Mouse (Mus musculus): ENCODE measurements around the gene Ncoa6. TPM values are rescaled to one million over a fixed set of nuclear protein-coding genes. Genes with fewer than 3 reads are reported as not detected.

Ncoa6 gene
- polyA plus RNA-seq, 1 experiment from 2014 or later, result 27.1 TPM

DNA sequence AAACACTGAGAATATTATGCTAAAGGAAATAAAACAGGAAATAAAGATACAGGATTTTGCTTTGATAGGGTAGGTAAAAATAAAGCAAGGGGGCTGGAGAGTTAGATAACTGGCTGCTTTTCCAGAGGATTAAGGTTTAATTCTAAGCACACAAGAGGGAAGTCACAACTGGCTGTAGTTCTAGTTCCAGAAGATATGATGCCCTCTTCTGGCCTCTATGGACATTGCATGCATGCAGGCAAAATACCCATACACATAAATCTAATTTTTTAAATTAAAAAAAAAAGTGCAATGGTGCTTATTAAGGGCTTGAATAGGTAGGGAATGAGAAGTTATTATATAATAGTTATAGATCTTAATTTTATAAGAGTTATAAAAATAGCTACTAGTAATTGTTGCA is 37.2 kb downstream of the Ncoa6 start:
- H3K36me3 ChIP-seq (ENCODE audit: insufficient read depth), result peaks cover 43% of the 10 kb centered on the region

DNA sequence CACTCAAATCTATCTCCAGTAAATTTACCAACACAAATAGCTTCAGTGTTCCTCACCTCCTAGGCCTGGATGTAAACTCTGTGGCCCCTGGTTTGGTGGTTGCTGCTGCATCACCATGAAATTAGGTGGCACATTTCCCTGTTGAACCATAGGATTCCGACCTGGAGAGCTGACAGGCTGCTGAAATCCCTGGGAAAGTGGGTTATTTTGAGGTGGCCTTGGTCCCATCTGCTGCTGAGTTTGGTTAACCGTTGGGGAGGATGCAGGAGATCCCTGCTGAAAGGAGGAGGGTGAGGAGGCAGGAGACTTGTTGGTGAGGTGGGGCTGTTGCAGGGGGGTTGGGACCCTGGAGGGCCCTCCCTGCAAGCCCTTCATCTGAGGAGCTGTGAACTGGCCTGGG is 52.8 kb downstream of the Ncoa6 start:
- H3K4me2 ChIP-seq, result no peak overlapping the region
- 65% methylated on average over 2 of the region's 2 CpGs for WGBS
- no peak overlapping the region for H3K4me3 ChIP-seq (ENCODE audit: low read depth, low read length)
- TF ChIP-seq CTCF (IDR thresholded peaks at IDR 0.05; ENCODE audit: low read depth), result no peak
- H3K27ac ChIP-seq (ENCODE audit: low read depth), result no peak overlapping the region
- H3K36me3 ChIP-seq (ENCODE audit: insufficient read depth), result peaks cover 52% of the 10 kb centered on the region
- no peak for ATAC-seq (ENCODE audit: insufficient read depth)
- H3K9me3 ChIP-seq (ENCODE audit: low read depth, low read length), result no peaks in the 10 kb centered on the region
- no peak for DNase-seq
- H3K4me1 ChIP-seq (ENCODE audit: insufficient read depth), result no peaks in the 10 kb centered on the region
- no peaks in the 10 kb centered on the region for H3K27me3 ChIP-seq (ENCODE audit: insufficient read depth, low read length)
- H3K9ac ChIP-seq, result no peak overlapping the region

More for the DNA sequence above, 37.2 kb downstream of the Ncoa6 start:
- Histone ChIP-seq H3K27ac (ENCODE audit: low read depth) (no peak overlapping the region), H3K9me3 (ENCODE audit: low read depth, low read length) (no peaks in the 10 kb centered on the region), H3K4me3 (ENCODE audit: low read depth, low read length) (no peak overlapping the region), H3K4me1 (ENCODE audit: insufficient read depth) (no peaks in the 10 kb centered on the region), H3K9ac (no peak overlapping the region), H3K27me3 (ENCODE audit: insufficient read depth, low read length) (no peaks in the 10 kb centered on the region), H3K4me2 (no peak overlapping the region)
- peak; percentile 49 for TF ChIP-seq CTCF (IDR thresholded peaks at IDR 0.05; ENCODE audit: low read depth)
- DNase-seq (peak; percentile 33), ATAC-seq (ENCODE audit: insufficient read depth) (no peak)

DNA sequence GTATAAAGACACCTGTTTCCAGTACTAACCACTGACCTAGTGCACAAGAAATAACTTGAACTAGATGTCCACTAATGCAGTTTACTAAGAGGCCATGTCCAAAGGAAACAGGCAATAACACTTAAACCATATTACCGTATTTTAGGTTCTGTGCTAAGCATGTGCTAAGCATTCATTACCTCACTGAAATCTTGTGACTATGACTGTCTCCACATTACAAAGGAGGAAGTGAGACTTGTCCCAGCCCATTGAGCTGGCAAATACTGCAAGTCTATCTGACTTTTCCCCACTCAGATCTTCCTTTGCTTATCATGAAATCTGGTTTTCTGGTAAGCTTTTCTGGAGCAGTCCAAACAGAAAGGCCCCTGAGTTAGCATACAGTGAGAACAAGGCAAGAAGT is 69.1 kb downstream of the Ncoa6 start:
- Histone ChIP-seq H3K4me2 (no peak overlapping the region), H3K36me3 (ENCODE audit: insufficient read depth) (peaks cover 74% of the 10 kb centered on the region), H3K4me1 (ENCODE audit: insufficient read depth) (no peaks in the 10 kb centered on the region), H3K27ac (ENCODE audit: low read depth) (no peak overlapping the region), H3K4me3 (ENCODE audit: low read depth, low read length) (no peak overlapping the region), H3K9me3 (ENCODE audit: low read depth, low read length) (no peaks in the 10 kb centered on the region), H3K27me3 (ENCODE audit: insufficient read depth, low read length) (no peaks in the 10 kb centered on the region), H3K9ac (no peak overlapping the region)
- TF ChIP-seq CTCF (IDR thresholded peaks at IDR 0.05; ENCODE audit: low read depth), result no peak
- 95% methylated on average over 1 of the region's 1 CpGs for WGBS
- no peak for ATAC-seq (ENCODE audit: insufficient read depth)
- no peak for DNase-seq

DNA sequence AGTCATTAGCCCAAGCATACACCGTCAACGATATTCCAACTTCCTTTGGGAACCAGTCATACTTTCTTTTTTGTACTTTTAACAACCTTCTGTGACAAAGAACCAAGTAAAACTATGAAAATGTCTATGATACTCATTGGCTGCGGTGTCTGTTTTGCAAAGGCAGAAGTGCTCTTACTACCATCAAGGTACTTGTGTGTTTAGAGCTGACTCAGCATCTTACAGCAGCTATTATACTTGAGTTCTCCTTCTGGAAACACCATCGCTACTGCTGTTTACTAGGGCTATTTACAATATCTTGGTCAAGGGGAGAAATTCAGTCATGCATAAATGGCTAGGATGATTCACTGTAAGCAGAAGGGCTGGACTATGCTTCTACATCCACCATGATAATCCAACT is 71.8 kb downstream of the Ncoa6 start:
- Histone ChIP-seq H3K4me1 (ENCODE audit: insufficient read depth) (no peaks in the 10 kb centered on the region), H3K9ac (no peak overlapping the region), H3K4me2 (no peak overlapping the region), H3K27ac (ENCODE audit: low read depth) (no peak overlapping the region), H3K9me3 (ENCODE audit: low read depth, low read length) (no peaks in the 10 kb centered on the region), H3K4me3 (ENCODE audit: low read depth, low read length) (no peak overlapping the region), H3K36me3 (ENCODE audit: insufficient read depth) (peaks cover 61% of the 10 kb centered on the region), H3K27me3 (ENCODE audit: insufficient read depth, low read length) (no peaks in the 10 kb centered on the region)
- DNase-seq (no peak), ATAC-seq (ENCODE audit: insufficient read depth) (no peak)
- TF ChIP-seq CTCF (IDR thresholded peaks at IDR 0.05; ENCODE audit: low read depth), result no peak
- 94% methylated on average over 4 of the region's 4 CpGs for WGBS

DNA sequence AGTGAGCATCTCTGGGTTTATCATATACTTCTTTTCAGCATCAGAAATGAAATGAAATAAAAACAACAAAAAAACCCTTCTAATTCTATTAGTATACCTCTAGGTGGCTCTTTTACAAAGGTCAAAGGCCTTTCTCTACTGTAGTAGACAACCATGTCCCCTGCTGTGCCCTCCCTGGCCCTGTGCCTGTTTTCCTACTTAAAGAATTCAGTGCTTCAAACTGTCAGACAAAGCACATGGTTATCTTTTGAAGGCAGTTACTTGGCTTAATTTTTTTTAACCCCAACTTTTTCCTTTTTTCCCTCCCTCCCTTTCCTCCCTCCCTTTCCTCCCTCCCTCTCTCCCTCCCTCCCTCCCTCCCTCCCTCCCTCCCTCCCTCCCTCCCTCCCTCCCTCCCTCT is 73.4 kb downstream of the Ncoa6 start:
- H3K36me3 ChIP-seq (ENCODE audit: insufficient read depth), result peaks cover 55% of the 10 kb centered on the region
- H3K4me3 ChIP-seq (ENCODE audit: low read depth, low read length), result no peak overlapping the region
- ATAC-seq (ENCODE audit: insufficient read depth) (no peak), DNase-seq (no peak)
- H3K9me3 ChIP-seq (ENCODE audit: low read depth, low read length), result no peaks in the 10 kb centered on the region
- no peak overlapping the region for H3K27ac ChIP-seq (ENCODE audit: low read depth)
- H3K4me1 ChIP-seq (ENCODE audit: insufficient read depth), result no peaks in the 10 kb centered on the region
- TF ChIP-seq CTCF (IDR thresholded peaks at IDR 0.05; ENCODE audit: low read depth), result no peak
- H3K27me3 ChIP-seq (ENCODE audit: insufficient read depth, low read length), result no peaks in the 10 kb centered on the region
- H3K9ac ChIP-seq, result no peak overlapping the region
- no peak overlapping the region for H3K4me2 ChIP-seq

DNA sequence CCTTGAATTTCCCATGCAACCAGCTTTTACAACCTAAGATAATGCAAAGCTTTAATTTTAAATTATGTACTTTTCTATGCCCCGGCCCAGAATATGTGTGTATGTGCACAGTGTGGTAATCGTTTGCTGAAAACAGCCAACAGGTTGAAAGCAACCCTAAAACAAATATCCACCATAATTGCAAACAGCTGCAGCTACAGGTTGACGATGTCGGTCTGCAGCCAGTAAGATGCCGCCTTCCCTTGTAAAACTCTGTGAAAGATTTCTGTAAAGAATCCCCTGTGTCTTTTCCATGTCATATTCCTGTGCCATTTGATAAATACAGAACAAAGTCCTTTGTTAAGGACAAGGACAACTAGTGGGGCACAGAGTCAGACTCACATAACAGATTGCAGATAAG is 79.1 kb downstream of the Ncoa6 start:
- Histone ChIP-seq H3K9ac (no peak overlapping the region), H3K36me3 (ENCODE audit: insufficient read depth) (peaks cover 50% of the 10 kb centered on the region), H3K4me2 (no peak overlapping the region), H3K4me3 (ENCODE audit: low read depth, low read length) (no peak overlapping the region), H3K9me3 (ENCODE audit: low read depth, low read length) (no peaks in the 10 kb centered on the region), H3K27ac (ENCODE audit: low read depth) (no peak overlapping the region), H3K4me1 (ENCODE audit: insufficient read depth) (no peaks in the 10 kb centered on the region), H3K27me3 (ENCODE audit: insufficient read depth, low read length) (no peaks in the 10 kb centered on the region)
- no peak for ATAC-seq (ENCODE audit: insufficient read depth)
- WGBS, result 83% methylated on average over 5 of the region's 5 CpGs
- no peak for DNase-seq
- no peak for TF ChIP-seq CTCF (IDR thresholded peaks at IDR 0.05; ENCODE audit: low read depth)

DNA sequence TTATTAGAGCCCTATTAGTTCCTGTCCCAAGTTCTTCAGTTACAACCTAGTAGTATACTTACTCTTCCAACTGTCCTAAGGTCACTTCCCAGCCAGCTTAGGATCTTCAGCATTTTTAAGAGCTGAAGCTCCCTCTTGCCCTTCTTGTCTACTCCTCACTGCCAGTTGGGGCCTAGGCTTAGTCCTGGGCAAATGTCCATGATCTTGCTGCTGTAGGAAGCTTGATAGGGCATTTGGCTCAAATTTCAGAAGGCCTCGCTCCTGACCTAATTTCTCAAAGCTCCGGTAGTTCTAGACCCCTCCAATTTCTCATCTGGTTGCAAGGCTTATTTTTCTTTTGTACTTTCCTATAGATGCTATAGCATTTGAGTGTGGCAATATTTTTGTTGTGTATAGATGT is 85.1 kb downstream of the Ncoa6 start:
- no peaks in the 10 kb centered on the region for H3K9me3 ChIP-seq (ENCODE audit: low read depth, low read length)
- DNase-seq (no peak), ATAC-seq (ENCODE audit: insufficient read depth) (no peak)
- TF ChIP-seq CTCF (IDR thresholded peaks at IDR 0.05; ENCODE audit: low read depth), result no peak
- no peaks in the 10 kb centered on the region for H3K27me3 ChIP-seq (ENCODE audit: insufficient read depth, low read length)
- H3K36me3 ChIP-seq (ENCODE audit: insufficient read depth), result peaks cover 28% of the 10 kb centered on the region
- 70% methylated on average over 2 of the region's 2 CpGs for WGBS
- no peak overlapping the region for H3K9ac ChIP-seq
- no peak overlapping the region for H3K4me2 ChIP-seq
- no peaks in the 10 kb centered on the region for H3K4me1 ChIP-seq (ENCODE audit: insufficient read depth)
- no peak overlapping the region for H3K4me3 ChIP-seq (ENCODE audit: low read depth, low read length)
- no peak overlapping the region for H3K27ac ChIP-seq (ENCODE audit: low read depth)

DNA sequence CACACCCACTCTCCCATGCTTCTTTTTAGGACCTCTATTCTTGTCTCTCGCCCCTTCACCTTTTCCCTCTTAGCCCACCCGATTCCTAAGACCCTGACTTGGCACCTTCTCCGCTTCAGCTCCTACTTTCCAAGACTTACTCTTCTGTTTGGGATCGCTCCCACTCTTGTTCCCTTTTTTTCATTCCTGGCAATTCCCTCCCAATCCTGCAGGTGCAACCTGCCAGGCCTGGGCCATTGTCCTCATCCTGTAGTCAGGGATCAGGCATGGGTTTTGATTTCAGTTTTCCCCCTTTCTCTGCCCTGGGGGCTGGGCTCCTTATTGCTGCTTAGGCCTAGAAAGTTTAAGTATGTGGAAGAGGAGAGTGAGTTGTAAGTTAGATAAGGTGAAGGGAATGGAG is 86.6 kb downstream of the Ncoa6 start:
- Histone ChIP-seq H3K27ac (ENCODE audit: low read depth) (no peak overlapping the region), H3K36me3 (ENCODE audit: insufficient read depth) (peaks cover 25% of the 10 kb centered on the region), H3K4me3 (ENCODE audit: low read depth, low read length) (no peak overlapping the region), H3K9ac (no peak overlapping the region), H3K27me3 (ENCODE audit: insufficient read depth, low read length) (no peaks in the 10 kb centered on the region), H3K4me1 (ENCODE audit: insufficient read depth) (0 out of 2 replicates have a peak, but pooled peaks cover 4% of the 10 kb centered on the region), H3K9me3 (ENCODE audit: low read depth, low read length) (no peaks in the 10 kb centered on the region), H3K4me2 (no peak overlapping the region)
- 63% methylated on average over 4 of the region's 4 CpGs for WGBS
- DNase-seq (no peak), ATAC-seq (ENCODE audit: insufficient read depth) (no peak)
- TF ChIP-seq CTCF (IDR thresholded peaks at IDR 0.05; ENCODE audit: low read depth), result no peak
